Mouse (Mus musculus): Measurements from ENCODE around the gene Snrpd2.
"Not testable (repeated sequence)": the region's sequence is repeated elsewhere in the genome, so short reads cannot be mapped to it uniquely, and the experiment has no call there.

Snrpd2 gene

DNA sequence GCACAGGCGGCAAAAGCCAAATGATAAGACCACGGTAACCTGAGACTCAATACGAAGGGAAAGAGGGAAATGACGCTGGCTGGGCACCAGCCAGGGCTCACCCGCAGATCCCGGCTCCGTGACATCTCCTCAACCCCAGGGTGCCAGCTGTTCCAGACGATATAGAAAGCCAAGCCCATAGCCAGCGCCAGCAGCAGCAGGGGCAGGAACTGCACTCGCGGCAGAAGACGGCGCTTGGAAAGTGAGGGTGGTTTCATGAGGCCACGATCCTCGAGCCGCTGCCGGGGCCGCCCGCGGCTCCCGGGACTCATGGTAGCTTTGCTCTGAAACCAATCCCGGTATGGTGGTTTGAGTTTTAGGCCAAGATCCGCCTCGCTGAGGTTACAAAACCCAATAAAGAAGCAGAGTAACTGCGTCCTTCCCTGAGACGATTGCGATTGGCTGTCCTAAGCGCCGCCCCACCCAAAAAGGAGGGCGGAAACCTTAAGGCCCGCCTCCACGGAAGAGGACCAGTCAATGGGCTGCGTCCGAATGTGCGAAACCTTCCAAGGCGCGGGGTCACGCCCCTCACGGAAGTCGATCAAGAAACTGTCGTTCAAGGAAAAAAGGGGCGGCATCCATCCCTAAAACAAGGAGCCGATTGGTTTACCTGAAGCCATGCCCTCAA is 514 bp upstream of the Snrpd2 start, which contains the start of gene Qpctl:
Qpctl (minus strand) TSS at position 417 of the 667 bp plus-strand sequence.
- DNase-seq (ENCODE audit: extremely low spot score) = peak; percentile 95

DNA sequence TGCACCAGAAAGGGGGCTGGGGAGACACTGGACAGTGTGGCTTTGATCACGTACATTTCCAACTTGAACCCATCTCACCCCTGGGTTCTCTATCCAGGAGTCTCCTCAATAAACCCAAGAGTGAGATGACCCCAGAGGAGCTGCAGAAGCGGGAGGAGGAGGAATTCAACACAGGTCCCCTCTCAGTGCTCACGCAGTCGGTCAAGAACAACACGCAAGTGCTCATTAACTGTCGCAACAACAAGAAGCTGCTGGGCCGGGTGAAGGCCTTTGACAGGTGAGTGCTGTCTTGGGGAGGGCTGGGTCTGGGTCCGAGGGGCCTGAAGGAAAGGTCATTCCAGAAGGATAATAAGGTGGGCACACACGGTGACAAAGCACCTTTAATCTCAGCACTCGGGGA is 1.6 kb downstream of the Snrpd2 start:
- not testable (repeated sequence) for DNase-seq (ENCODE audit: extremely low spot score)

DNA sequence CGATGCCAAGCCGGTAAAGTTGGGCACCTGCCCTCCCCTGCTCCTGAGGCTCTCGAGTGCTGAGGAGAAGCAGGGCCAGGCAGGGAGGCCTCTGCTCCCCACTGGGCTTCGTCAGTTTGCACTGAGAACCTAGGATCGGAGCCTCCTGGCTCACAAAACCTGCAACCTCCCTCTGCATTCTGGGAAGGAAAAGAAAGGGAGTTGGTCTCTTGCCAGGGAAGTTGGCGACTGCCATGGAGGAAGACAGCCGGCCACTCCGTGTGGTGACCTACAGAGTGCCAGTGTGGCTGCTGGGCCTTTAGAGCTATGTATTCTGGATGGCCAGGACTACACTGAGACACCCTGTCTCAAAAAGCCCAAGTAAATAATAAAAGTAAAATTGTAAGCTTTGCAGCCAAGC is 5.3 kb downstream of the Snrpd2 start:
- no peak for DNase-seq (ENCODE audit: extremely low spot score)

DNA sequence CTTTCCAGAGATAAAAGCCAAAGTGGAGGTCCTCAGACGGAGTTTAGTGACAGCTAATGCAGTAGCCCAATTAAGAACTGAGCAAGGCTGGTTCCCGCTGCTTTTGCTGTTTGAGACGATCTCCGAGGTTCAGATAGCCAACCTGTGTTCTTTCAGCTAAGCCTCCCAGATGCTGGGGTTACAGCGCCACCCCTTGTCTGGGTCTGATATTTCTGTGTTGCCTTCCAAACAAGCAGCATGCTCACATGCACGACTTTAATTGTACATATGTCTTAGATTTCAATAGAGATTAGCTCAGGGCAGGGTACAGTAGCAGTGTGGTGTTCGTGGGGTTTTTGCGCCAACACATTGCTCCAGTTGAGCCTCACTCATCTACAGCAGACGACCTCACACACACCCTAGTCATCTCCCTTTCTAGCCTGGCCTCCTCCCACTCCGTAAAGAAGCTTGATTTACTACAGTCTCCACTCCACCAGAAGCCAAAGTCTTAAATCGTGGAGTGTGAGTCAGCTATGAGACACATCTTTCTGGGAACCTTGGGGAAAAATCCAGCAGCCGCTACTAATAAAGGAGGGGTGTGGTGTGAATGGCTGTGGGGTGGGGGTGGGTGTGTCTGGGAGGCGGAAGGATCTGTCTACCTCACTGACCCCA is 6.4 kb downstream of the Snrpd2 start:
- no peak for DNase-seq (ENCODE audit: extremely low spot score)

DNA sequence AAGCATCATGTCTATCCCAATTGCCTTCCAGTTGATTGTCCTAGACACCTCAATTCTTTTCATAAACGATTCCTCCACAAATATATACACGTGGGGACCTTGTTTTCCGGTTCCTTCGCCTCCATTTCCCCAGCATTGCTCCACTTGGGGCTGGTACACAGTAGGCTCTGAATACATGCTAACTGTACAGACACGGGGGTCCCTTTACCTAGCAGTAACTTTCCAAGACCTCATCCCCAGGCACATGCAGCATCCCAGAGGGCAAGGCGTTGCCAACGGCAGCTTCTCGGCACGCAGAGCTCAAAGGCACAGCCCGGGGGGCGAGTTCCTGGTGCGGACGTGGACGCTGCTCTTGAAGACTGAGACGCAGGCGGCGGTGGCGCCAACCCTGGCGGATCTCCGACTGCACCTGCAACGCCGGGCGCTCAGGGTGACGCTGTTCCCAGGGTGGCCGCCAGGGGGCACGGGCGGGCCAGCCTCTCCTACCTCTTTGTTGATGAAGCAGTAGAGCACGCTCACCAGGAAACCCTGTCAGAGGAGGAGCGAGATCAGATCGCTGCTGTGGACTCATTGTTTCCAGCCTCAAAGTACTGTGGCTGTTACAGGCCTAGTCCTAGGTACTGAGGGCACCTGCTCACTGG is 7.8 kb downstream of the Snrpd2 start:
- DNase-seq (ENCODE audit: extremely low spot score) = peak; percentile 93

DNA sequence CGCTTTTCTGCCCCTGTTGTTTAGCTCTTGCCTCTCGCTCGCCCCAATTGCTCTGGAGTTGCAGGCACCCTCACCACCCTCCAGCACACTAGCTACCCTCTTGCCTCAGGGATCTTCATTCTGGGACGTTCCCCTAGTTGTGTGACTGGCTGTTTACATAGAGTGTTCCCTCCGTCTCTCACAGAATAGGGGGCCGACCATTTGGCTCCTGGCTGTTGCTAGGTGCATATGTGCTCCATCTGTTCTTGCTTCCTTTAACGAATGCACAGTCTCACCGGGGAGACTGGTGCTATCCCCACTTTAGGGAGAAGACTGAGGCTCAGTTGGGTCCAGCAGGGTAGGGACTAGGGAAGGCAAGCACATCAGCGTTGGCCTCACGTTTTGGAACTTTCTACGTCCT is 9.1 kb downstream of the Snrpd2 start:
- no peak for DNase-seq (ENCODE audit: extremely low spot score)

DNA sequence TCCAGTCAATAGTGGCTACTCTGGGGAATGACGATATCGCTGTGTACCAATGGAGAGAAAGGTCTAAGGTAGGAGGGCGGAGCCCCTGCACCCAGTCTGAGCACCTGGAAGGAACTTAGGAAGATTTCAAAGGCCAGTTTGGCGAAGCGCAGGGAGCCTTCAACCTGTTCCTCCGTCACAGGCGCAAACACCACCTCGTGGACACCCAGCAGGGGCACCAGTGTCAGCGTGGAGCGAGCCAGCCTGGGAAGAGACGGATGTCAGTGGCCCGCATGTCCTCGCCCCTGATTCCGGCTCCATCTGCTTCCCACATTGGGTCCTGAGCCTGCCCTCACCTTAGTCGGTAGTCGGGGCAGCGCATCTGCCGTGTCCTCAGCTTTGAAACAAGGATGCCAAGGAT is 9.9 kb downstream of the Snrpd2 start:
- no peak for DNase-seq (ENCODE audit: extremely low spot score)

DNA sequence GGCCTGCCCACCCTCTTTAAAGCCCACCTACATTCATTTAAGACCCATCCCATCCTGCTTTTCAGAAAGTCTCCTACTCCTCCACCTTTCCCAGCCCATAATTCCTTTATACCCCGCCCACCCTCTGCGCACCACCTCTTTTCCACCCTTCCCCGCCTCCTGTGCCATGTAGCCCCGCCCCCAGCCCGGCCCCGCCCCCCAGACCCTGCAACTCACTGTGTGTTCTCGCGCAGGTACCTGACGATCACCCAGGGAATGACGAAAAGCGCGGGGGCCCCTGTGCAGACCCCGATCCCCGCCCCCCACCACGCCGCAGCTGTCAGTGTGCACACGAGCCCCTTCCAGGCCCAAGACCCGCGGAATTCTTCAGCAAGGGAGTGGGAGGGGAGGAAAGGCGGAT is 10.6 kb downstream of the Snrpd2 start:
- DNase-seq (ENCODE audit: extremely low spot score) = peak; percentile 73

DNA sequence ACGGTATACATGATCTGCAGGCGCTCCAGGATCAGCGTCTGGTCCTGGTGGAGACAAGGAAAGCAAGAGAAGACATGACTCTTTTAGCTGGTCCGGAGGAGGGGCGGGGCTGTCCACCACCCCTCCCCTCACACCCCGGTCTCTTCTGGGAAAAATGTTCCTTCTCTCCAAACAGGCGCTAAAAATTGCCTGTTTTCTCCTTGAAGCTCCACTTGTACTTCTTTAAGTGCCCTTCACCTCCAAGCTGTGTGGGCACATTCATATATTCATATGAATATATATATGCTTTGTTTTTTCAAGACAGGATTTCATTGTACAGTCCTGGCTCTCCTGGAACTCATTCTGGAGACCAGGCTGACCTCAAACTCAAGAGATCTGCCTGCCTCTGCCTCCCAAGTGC is 13.4 kb downstream of the Snrpd2 start:
- DNase-seq (ENCODE audit: extremely low spot score) = no peak

DNA sequence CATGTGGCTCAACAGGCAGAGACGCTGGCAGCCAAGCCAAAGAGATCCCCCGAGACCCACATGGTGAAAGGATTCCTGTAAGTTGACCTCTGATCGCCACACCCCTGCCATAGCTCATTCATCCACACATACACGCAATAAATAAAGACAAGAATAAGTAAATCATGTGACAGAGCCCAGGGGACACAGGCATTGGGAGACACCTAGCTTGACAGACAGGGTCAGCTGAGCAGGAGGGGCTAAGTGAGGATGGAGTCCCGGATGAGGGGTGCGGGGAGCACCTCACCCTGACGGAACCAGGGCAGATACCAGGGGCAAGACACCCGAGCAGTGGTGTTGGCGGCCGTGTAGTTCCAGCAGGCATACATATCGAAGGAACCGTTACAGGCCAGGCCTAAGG is 14.2 kb downstream of the Snrpd2 start:
- DNase-seq (ENCODE audit: extremely low spot score) = no peak

DNA sequence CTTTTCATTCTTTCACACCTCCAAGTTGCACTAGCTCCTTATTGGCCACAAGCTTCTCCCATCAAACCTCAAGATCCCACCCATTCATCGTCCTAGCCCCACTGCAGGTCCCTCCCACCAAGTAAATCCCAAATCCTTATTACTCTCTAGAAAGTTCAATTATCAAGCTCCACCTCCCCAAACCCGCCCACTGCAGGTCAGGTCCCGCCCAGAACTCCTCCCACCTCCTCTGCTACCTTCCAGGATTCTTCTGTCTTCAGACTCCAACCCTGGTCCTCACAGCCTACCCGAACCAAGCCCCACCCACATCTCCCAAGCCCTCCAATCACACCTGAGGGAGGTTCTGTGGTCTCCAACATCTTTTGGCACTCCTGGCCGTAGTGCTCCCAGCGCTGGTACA is 14.7 kb downstream of the Snrpd2 start:
- DNase-seq (ENCODE audit: extremely low spot score) = peak; percentile 64

DNA sequence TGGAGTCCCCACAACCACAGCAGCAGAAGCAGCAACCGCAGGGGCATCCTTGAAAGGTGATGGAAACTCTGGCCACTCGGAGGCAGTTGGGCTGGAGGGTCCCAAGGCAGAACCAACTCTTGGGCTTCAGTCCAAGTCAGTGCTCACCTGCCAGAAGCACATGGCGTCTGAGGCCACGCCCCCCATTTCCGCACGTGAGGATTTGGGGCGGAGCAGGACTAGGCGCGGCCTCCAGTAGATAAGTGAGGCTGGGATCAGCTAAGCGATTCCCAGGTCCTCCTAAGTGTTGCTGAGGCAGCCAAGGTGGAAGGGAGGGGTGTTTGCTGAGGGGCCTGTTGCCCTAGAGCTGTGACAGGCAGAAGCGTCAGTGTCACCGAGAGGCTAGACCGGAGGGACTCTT is 15.5 kb downstream of the Snrpd2 start:
- peak; percentile 42 for DNase-seq (ENCODE audit: extremely low spot score)

DNA sequence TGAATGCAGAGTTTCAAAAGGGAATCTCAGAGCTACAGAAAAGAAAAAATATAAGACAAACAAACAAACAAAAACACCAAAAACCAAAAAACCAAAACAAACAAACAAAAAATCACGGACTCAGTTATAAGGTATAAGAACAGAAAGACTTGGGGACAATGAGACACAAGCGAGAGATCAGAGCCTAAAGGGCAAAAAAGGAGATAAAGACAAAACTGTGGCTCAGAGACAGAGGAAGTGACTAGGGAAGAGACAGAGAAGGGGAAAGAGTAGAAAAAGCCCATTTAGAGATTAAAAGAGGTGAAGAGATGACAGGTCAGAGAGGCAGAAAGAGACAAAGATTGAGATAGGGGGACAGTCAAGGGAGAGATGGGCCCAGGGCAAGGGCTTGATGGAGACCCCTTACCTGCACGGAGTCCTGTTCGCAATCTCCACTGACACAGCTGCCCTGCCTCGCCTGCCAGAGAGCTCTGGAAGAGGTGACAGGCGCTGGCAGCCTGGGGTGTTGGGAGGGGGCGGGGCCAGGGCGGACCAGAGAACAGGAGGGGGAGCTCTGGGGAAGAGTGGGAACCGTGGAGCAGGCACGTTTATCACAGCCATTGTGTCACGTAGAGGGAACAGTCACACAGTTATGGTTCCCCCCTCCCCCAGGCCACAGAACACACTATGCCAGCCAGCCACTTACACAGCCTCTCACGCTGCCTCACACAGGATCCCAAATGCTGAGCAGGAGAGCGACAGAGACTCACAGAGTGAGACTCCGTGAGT is 16.3 kb downstream of the Snrpd2 start, which contains the start of gene Gipr:
Gipr (minus strand) TSS at position 472 of the 768 bp plus-strand sequence.
- DNase-seq (ENCODE audit: extremely low spot score) = no peak

DNA sequence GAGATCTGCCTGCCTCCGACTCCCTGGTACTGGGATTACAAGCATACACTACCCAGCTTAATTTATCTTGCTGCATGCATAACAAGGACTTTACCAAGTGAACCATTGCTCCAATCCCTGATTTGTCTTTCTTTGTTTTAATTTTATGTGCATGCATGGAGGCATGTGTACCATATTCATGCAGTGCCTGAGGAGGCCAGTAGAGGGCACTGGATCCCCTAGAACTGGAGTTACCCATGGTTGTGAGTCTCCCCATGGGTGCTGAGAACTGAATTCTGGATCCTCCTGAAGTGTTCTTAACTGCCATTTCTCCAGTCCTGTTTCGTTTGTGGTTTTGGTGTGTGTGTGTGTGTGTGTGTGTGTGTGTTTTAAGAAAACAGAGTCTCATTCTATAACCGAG is 17.5 kb downstream of the Snrpd2 start:
- no peak for DNase-seq (ENCODE audit: extremely low spot score)

DNA sequence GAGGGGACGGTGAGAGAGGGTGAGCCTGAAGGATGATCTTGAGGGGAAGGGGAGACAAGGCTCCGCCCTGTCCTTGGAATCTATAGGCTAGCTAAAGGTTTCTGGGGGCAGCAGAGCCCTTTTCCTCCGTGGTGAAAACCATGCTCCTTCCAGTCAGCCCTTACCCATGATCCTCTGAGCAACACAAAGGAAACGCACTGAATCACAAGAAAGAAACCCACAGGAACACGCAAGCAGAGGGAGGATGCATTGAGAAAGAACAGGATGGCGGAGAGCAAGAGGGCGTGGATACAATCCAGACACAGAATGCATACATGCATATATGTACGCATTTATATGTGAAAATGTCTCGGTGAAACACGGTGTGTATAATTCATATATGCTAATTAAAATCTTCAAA is 20.0 kb downstream of the Snrpd2 start:
- no peak for DNase-seq (ENCODE audit: extremely low spot score)

DNA sequence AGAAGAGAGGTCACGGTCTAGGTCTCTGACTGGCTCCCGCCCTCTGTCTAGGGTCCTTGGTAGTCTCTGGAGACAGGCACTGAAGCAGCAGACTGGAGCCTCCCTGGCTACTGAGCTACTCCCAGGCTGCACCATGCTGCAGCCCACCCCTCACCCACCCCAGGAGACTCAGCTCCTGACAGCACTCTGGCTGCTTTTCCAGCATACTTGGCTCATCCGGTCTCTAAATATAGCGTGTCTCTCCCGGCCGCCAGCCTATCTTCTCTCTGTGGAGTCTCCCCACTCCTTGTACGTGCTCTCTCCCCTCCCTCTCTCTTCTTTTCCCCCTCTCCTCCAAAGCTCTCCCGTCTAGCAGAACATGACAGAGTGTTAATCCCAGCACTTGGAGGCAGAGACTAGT is 20.6 kb downstream of the Snrpd2 start:
- no peak for DNase-seq (ENCODE audit: extremely low spot score)

DNA sequence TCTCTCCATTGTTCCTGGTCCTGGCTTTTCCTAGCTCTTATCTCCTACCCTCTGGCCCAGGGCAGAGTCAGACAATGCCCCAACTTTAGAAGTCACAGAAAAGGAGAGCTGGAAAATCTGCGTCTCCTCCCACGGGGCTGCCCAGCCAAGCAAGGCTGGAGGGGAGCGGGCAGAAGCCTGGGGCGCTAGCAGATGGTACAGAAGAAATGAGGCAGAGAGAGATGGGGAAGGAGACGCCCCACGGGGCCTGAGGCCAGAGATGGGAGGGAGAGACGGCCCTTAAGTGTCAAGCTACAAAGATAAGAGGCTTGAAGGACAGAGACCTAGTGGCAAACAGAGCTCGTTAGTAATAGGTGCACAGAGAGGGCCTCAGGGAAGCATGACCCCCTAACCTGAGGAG is 22.3 kb downstream of the Snrpd2 start:
- DNase-seq (ENCODE audit: extremely low spot score) = no peak

DNA sequence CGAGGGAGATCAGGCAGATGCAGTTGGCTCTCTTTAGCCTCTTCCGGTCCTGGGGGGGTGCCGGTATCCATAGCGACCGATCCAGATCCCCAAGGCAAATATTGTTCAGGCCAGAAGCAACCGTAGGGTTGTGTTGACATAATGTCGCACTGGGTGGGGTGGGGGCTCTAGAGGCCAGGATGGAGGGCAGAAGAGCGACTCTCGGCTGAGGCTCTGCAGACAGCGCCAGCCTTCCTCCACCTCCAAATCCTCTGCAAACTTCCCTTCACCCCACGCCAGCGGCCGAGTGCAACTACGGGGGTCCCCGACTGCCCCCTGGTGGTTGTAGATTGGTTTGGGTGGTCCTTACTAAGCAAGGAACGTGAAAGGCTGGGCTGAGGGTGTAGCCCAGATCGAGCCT is 23.4 kb downstream of the Snrpd2 start:
- DNase-seq (ENCODE audit: extremely low spot score) = peak; percentile 89

DNA sequence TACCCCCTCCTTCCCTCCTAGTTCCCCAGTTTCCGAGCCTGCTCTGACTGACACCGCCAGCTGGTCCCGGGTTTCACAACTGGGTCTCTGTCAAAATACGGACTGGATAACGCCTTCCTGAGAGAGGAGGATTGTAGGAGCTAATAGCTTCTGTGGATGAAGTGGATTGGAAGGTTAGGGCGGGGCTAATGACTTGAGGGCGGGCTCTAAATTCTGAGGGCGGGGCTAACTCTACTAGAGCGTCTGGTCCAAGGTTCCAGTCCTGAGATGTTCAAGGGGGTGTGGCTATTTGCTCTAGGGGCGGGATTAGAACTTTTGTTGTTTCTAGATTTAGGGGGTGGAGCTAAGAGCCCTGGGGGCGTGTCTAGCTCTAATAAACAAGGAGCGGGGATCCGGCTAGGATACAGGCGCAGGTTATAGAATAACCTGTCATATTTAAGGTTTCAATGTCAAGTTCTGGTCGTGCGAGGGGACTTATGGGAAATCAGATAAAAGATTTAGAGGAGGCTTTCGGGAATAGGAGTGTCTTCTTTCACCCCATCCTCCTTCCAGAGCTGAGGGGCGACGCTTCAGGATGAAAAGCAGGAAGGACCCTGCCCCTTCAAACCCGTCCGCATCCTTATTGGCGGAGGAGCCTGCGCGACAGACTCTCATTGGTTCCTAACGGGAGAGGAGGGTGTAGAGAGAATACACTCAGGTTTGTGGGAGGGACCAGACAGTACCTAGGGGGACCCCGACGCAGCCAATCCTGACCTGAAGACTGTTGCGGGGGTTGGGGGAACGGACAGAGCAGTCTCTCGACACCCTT is 26.4 kb downstream of the Snrpd2 start, which contains the start of gene Eml2:
Eml2 (plus strand) TSS at position 714 of the 808 bp plus-strand sequence.
- DNase-seq (ENCODE audit: extremely low spot score) = peak; percentile 71

DNA sequence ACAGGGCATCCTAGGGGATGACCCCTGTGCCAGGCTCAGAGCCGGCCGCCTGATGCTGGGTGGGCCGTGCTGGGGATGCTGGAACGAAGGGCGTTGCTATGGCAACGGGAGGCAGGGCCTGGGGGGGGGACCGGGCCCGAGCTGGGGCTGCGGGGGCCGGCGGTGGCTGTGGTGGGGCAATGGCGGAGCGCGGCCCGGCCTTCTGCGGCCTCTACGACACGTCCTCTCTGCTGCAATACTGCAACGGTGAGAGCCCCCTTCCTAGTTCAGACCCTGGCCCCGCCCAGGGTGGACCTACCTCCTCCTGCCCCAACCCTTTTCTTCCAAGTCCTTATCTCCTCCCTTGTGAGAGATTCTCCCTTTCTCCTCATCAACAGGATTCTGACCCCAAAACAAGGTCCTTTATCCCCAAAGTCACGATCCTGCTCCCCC is 27.0 kb downstream of the Snrpd2 start:
- no peak for DNase-seq (ENCODE audit: extremely low spot score)

DNA sequence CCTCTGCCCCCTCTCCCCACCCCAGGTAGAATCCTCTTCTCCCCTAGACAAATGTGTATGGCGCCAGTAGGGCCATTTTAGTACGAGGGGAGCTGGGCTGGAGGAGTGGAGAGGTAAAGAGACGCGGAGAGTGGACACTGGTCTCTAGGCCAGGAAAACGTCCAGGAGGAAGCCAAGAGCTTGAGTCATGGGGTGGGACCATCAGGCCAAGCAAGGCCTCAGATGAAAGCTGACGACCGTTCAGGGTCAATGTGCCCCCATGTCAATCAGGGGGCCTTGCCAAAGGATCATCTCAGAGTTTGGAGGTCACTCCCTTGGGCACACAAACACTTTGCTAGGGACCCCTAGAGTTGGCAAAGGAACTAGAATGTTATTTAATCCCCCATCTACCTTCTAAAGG is 27.7 kb downstream of the Snrpd2 start:
- no peak for DNase-seq (ENCODE audit: extremely low spot score)
